Mouse (Mus musculus): ENCODE measurements around the gene Wfikkn1. TPM values are rescaled to one million over a fixed set of nuclear protein-coding genes. Genes with fewer than 3 reads are reported as not detected.

The Wfikkn1 gene
- polyA plus RNA-seq, 1 experiment from 2014 or later: 0.71 TPM

DNA sequence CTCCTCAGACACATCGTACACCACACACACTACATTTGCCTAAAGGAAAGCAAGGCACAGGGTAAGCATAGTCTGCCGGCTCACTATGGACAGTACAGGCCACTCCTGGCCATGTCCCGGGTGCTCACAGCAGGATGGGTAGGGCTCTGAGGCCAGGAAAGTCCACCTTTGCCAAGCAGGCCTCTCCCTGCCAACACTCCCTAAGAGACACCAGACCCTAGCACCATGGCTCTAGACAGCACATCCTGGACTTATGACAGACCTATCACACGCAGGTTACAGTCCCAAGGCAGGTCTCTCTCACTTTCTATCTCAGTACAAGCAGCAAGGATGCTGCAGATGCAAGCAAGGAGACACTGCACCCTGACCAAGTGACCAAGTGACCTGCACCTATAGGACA, 37.5 kb downstream of the Wfikkn1 start:
- DNase-seq (ENCODE audit: low spot score) (no peak), ATAC-seq (ENCODE audit: low FRiP score) (no peak)
- peak overlapping the region; percentile 82 for H3K4me3 ChIP-seq (replicated peaks; ENCODE audit: low read length)
- H3K4me1 ChIP-seq (replicated peaks; ENCODE audit: control insufficient read depth, insufficient read depth, low read length): peaks cover 10% of the 10 kb centered on the region; the same call in 1 of the 2 replicates
- H3K27ac ChIP-seq: no peak overlapping the region
- H3K27me3 ChIP-seq (ENCODE audit: control insufficient read depth, insufficient read depth, low read length): no peaks in the 10 kb centered on the region
- 0 out of 2 replicates have a peak overlapping the region, but pooled peaks have one; percentile 20 for H3K9ac ChIP-seq
- no peaks in the 10 kb centered on the region for H3K9me3 ChIP-seq (ENCODE audit: control insufficient read depth, low read length)
- H3K36me3 ChIP-seq (replicated peaks; ENCODE audit: control insufficient read depth, insufficient read depth): peaks cover 57% of the 10 kb centered on the region
- 94% methylated on average over 4 of the region's 4 CpGs for WGBS
- H3K4me2 ChIP-seq (replicated peaks): peak overlapping the region; percentile 95

DNA sequence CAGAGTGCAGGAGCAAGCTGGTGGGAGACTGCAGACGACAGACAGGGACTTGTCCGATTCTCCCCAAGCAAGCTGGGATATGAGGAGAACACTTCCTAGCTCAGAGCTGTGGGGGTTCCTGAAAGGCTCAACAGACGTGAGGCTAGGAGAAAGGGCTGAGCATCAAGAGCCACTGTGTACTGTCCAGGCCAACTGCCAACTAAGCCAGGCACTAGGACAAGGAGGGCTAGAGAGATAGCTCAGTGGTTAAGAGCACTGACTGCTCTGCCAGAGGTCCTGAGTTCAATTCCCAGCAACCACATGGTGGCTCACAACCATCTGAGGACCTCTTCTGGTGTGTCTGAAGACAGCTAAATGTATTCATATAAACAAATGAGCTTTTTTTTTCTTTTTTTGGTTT, 38.1 kb downstream of the Wfikkn1 start:
- H3K4me3 ChIP-seq (replicated peaks; ENCODE audit: low read length): no peak overlapping the region
- no peak for ATAC-seq (ENCODE audit: low FRiP score)
- DNase-seq (ENCODE audit: low spot score): no peak
- peaks cover 56% of the 10 kb centered on the region for H3K36me3 ChIP-seq (replicated peaks; ENCODE audit: control insufficient read depth, insufficient read depth)
- WGBS: 85% methylated on average over 3 of the region's 3 CpGs
- H3K4me2 ChIP-seq (replicated peaks): no peak overlapping the region
- peaks cover 16% of the 10 kb centered on the region for H3K4me1 ChIP-seq (replicated peaks; ENCODE audit: control insufficient read depth, insufficient read depth, low read length)
- no peak overlapping the region for H3K27ac ChIP-seq
- H3K27me3 ChIP-seq (ENCODE audit: control insufficient read depth, insufficient read depth, low read length): no peaks in the 10 kb centered on the region
- H3K9me3 ChIP-seq (ENCODE audit: control insufficient read depth, low read length): no peaks in the 10 kb centered on the region
- H3K9ac ChIP-seq: no peak overlapping the region

- Histone ChIP-seq H3K9me3 (ENCODE audit: control insufficient read depth, low read length) (no peaks in the 10 kb centered on the region), H3K27ac (no peak within 1 kb of the TSS), H3K4me2 (replicated peaks) (no peak within 1 kb of the TSS), H3K4me1 (replicated peaks; ENCODE audit: control insufficient read depth, insufficient read depth, low read length) (peaks cover 28% of the 10 kb centered on the region), H3K4me3 (replicated peaks; ENCODE audit: low read length) (no peak within 1 kb of the TSS), H3K36me3 (replicated peaks; ENCODE audit: control insufficient read depth, insufficient read depth) (peaks cover 53% of the 10 kb centered on the region), H3K9ac (no peak within 1 kb of the TSS), H3K27me3 (ENCODE audit: control insufficient read depth, insufficient read depth, low read length) (no peaks in the 10 kb centered on the region)
- 97% methylated on average over 22 of the region's 22 CpGs for WGBS
- ATAC-seq (ENCODE audit: low FRiP score) (no peak), DNase-seq (ENCODE audit: low spot score) (no peak)
Observed at GRCm38 (mm10) chr17:25841117-25841880, 39.4 kb downstream of the Wfikkn1 start, which contains the start of gene Gm20683. TSS of gene Gm20683 (minus strand) at chr17:25841763.

- ATAC-seq (ENCODE audit: low FRiP score): no peak
- Histone ChIP-seq H3K36me3 (replicated peaks; ENCODE audit: control insufficient read depth, insufficient read depth) (peaks cover 51% of the 10 kb centered on the region), H3K27ac (no peak overlapping the region), H3K4me2 (replicated peaks) (no peak overlapping the region), H3K9me3 (ENCODE audit: control insufficient read depth, low read length) (no peaks in the 10 kb centered on the region), H3K4me1 (replicated peaks; ENCODE audit: control insufficient read depth, insufficient read depth, low read length) (peaks cover 36% of the 10 kb centered on the region), H3K27me3 (ENCODE audit: control insufficient read depth, insufficient read depth, low read length) (no peaks in the 10 kb centered on the region), H3K9ac (no peak overlapping the region), H3K4me3 (replicated peaks; ENCODE audit: low read length) (no peak overlapping the region)
- WGBS: 94% methylated on average over 6 of the region's 6 CpGs
- DNase-seq (ENCODE audit: low spot score): no peak
Observed at GRCm38 (mm10) chr17:25840519-25840918, 40.1 kb downstream of the Wfikkn1 start.

DNA sequence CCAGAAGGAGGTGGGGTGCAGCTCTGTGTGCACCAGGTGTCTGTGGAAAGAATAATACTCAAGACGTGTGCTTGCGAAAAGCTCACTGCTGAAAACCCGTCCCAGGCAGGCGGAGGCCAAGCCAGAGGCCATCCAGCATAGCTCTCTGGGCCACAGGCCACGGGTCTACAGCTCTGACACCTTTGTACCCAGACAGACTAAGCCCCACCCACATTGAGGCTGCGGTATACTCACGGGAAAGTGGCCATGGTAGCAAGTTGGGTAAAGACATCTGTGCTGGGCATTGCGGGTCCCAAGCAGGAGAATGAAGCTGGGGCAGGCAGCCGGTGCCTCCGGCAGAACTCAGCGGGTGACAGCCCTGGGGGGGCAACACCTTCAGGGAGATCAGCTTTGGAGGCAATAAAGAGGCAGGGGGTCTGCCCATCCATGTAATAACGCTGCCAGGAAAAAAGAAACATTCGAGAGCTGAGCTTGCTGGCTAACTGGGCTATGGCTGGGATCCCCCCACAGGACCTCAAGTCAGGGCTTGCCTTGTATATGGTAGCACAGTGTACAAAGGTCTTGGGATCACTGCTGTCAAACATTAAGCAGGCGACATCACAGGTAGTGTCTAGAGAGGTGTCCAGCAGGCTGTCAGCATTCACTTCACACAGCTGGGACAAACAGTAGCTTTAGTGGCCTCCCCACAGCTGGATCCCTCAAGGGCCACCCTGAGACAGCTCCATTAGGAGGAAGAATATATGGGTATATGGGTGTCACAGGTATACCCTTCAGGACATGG, 41.0 kb downstream of the Wfikkn1 start:
- H3K9ac ChIP-seq: no peak overlapping the region
- H3K9me3 ChIP-seq (ENCODE audit: control insufficient read depth, low read length): no peaks in the 10 kb centered on the region
- peaks cover 50% of the 10 kb centered on the region for H3K36me3 ChIP-seq (replicated peaks; ENCODE audit: control insufficient read depth, insufficient read depth)
- no peak overlapping the region for H3K27ac ChIP-seq
- WGBS: 87% methylated on average over 14 of the region's 14 CpGs
- DNase-seq (ENCODE audit: low spot score): no peak
- no peak overlapping the region for H3K4me2 ChIP-seq (replicated peaks)
- no peaks in the 10 kb centered on the region for H3K27me3 ChIP-seq (ENCODE audit: control insufficient read depth, insufficient read depth, low read length)
- no peak for ATAC-seq (ENCODE audit: low FRiP score)
- H3K4me1 ChIP-seq (replicated peaks; ENCODE audit: control insufficient read depth, insufficient read depth, low read length): peaks cover 45% of the 10 kb centered on the region
- no peak overlapping the region for H3K4me3 ChIP-seq (replicated peaks; ENCODE audit: low read length)

DNA sequence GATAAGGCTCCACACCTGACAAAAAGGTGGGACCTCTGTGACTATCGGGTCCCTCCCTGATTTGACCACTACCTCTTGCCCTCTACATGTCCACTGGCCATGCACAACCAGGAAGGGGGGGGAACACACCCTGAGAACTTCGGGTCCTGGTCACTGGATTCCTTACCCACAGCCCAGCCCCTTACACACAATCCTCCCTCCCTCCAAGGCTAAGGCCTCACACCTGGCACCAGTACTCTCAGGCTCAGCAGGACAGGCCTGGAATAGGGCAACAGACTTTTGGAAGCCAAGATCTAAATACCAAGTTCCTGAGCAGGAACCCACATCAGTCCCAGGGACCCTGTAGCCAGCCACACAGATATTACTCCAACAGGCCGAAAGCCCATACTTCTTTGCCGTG, 41.8 kb downstream of the Wfikkn1 start:
- ATAC-seq (ENCODE audit: low FRiP score) (no peak), DNase-seq (ENCODE audit: low spot score) (no peak)
- no peaks in the 10 kb centered on the region for H3K27me3 ChIP-seq (ENCODE audit: control insufficient read depth, insufficient read depth, low read length)
- peaks cover 50% of the 10 kb centered on the region for H3K36me3 ChIP-seq (replicated peaks; ENCODE audit: control insufficient read depth, insufficient read depth)
- H3K27ac ChIP-seq: no peak overlapping the region
- no peak overlapping the region for H3K4me2 ChIP-seq (replicated peaks)
- peaks cover 52% of the 10 kb centered on the region for H3K4me1 ChIP-seq (replicated peaks; ENCODE audit: control insufficient read depth, insufficient read depth, low read length)
- no peaks in the 10 kb centered on the region for H3K9me3 ChIP-seq (ENCODE audit: control insufficient read depth, low read length)
- WGBS: 87% methylated on average over 4 of the region's 4 CpGs
- no peak overlapping the region for H3K4me3 ChIP-seq (replicated peaks; ENCODE audit: low read length)
- H3K9ac ChIP-seq: no peak overlapping the region

DNA sequence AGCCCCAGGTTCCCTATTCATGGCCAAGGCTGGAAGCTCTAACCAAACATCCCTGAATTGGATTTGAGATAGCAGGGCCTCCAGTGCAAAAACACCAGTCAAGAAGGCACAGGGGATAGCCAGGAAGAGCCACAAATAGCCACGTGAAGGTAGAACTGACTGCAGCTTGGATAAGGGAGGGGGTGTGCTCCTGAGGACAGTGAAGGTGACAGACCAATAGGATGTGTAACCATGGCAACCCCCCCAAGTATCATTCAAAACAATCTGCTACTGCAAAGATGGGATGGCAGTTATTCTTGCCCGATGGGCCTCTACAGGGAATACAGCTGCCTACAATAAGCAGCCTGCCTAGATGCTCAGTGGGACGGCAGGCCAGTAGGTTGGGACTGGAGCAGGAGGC, 43.1 kb downstream of the Wfikkn1 start:
- Histone ChIP-seq H3K4me1 (replicated peaks; ENCODE audit: control insufficient read depth, insufficient read depth, low read length) (peaks cover 49% of the 10 kb centered on the region), H3K4me2 (replicated peaks) (peak overlapping the region; percentile 96), H3K4me3 (replicated peaks; ENCODE audit: low read length) (peak overlapping the region; percentile 50), H3K9me3 (ENCODE audit: control insufficient read depth, low read length) (no peaks in the 10 kb centered on the region), H3K27ac (peak overlapping the region; percentile 89), H3K27me3 (ENCODE audit: control insufficient read depth, insufficient read depth, low read length) (no peaks in the 10 kb centered on the region), H3K9ac (peak overlapping the region; percentile 81), H3K36me3 (replicated peaks; ENCODE audit: control insufficient read depth, insufficient read depth) (peaks cover 50% of the 10 kb centered on the region)
- ATAC-seq (ENCODE audit: low FRiP score) (no peak), DNase-seq (ENCODE audit: low spot score) (no peak)
- WGBS: 14% methylated on average over 3 of the region's 3 CpGs

GRCm38 (mm10) chr17:25837076-25837410, 43.6 kb downstream of the Wfikkn1 start, which contains the start of gene Rhbdl1:
TSS of gene Rhbdl1 (minus strand) at chr17:25837295.
- Histone ChIP-seq H3K4me2 (replicated peaks) (peak within 1 kb of the TSS; percentile 96), H3K4me3 (replicated peaks; ENCODE audit: low read length) (peak within 1 kb of the TSS; percentile 50), H3K36me3 (replicated peaks; ENCODE audit: control insufficient read depth, insufficient read depth) (peaks cover 45% of the 10 kb centered on the region), H3K9me3 (ENCODE audit: control insufficient read depth, low read length) (no peaks in the 10 kb centered on the region), H3K27me3 (ENCODE audit: control insufficient read depth, insufficient read depth, low read length) (no peaks in the 10 kb centered on the region), H3K9ac (peak within 1 kb of the TSS; percentile 81), H3K27ac (peak within 1 kb of the TSS; percentile 89), H3K4me1 (replicated peaks; ENCODE audit: control insufficient read depth, insufficient read depth, low read length) (peaks cover 51% of the 10 kb centered on the region)
- WGBS: 1% methylated on average over 28 of the region's 29 CpGs
- peak; percentile 86 for DNase-seq (ENCODE audit: low spot score)
- peak; percentile 38 for ATAC-seq (ENCODE audit: low FRiP score)

GRCm38 (mm10) chr17:25836397-25837075, 44.1 kb downstream of the Wfikkn1 start:
- WGBS: 19% methylated on average over 23 of the region's 23 CpGs

More at GRCm38 (mm10) chr17:25836397-25837075, 44.1 kb downstream of the Wfikkn1 start:
- Histone ChIP-seq H3K36me3 (replicated peaks; ENCODE audit: control insufficient read depth, insufficient read depth) (peaks cover 42% of the 10 kb centered on the region), H3K27me3 (ENCODE audit: control insufficient read depth, insufficient read depth, low read length) (no peaks in the 10 kb centered on the region), H3K4me3 (replicated peaks; ENCODE audit: low read length) (peak overlapping the region; percentile 50), H3K9me3 (ENCODE audit: control insufficient read depth, low read length) (no peaks in the 10 kb centered on the region), H3K4me1 (replicated peaks; ENCODE audit: control insufficient read depth, insufficient read depth, low read length) (peaks cover 56% of the 10 kb centered on the region), H3K9ac (peak overlapping the region; percentile 81), H3K27ac (peak overlapping the region; percentile 89), H3K4me2 (replicated peaks) (peak overlapping the region; percentile 96)
- no peak; the same call in 1 of the 2 replicates for ATAC-seq (ENCODE audit: low FRiP score)
- DNase-seq (ENCODE audit: low spot score): no peak
